ENCODE assay signal across 8 mouse cellular contexts in genomic region chr1:170554939-170555293, GRCm38 (mm10). TPM values are rescaled to one million over a fixed set of nuclear protein-coding genes. Genes with fewer than 3 reads are reported as not detected.
DNase-seq lines count a peak whose midpoint lies in the region; ATAC-seq and TF ChIP-seq lines count a peak whose summit lies in the region.

No protein-coding gene starts in this region.

- H3K4me3 ChIP-seq in kidney, embryonic 14.5 days (ENCODE audit: low read length), result no peak overlapping the region
- no peak overlapping the region for H3K4me3 ChIP-seq in heart, adult 2 months
- no peak overlapping the region for H3K4me3 ChIP-seq in layer of hippocampus, adult 2 months
- no peak overlapping the region for H3K4me3 ChIP-seq in stomach, postnatal 0 days (ENCODE audit: low read depth, low read length)
- H3K4me3 ChIP-seq in midbrain, embryonic 14.5 days (replicated peaks; ENCODE audit: low read depth, low read length), result no peak overlapping the region

- no peaks in the 10 kb centered on the region for H3K79me2 ChIP-seq in heart, adult 2 months (replicated peaks; ENCODE audit: control insufficient read depth, insufficient read depth, low read length)

- no peaks in the 10 kb centered on the region for H3K9me3 ChIP-seq in kidney, embryonic 14.5 days (ENCODE audit: control insufficient read depth, low read length)
- no peaks in the 10 kb centered on the region for H3K9me3 ChIP-seq in stomach, postnatal 0 days (ENCODE audit: control insufficient read depth, low read length)
- no peaks in the 10 kb centered on the region for H3K9me3 ChIP-seq in midbrain, embryonic 14.5 days (ENCODE audit: control insufficient read depth, low read length)

- TF ChIP-seq CTCF in heart, adult 2 months (IDR thresholded peaks at IDR 0.05), result no peak
- TF ChIP-seq CTCF in layer of hippocampus, adult 2 months (conservative IDR thresholded peaks at IDR 0.05), result no peak
- TF ChIP-seq CTCF in stomach, postnatal 0 days (IDR thresholded peaks at IDR 0.05; ENCODE audit: low read depth), result no peak

- TF ChIP-seq EP300 in heart, adult 2 months (IDR thresholded peaks at IDR 0.05; ENCODE audit: insufficient read depth, low read depth, low read length), result peak; percentile 56; the same call in 1 of the 2 replicates
- no peak for TF ChIP-seq EP300 in stomach, postnatal 0 days (optimal IDR thresholded peaks at IDR 0.05)

- no peak overlapping the region for H3K4me2 ChIP-seq in kidney, embryonic 14.5 days (replicated peaks; ENCODE audit: low read depth, low read length)
- no peak overlapping the region for H3K4me2 ChIP-seq in stomach, postnatal 0 days (replicated peaks; ENCODE audit: low read depth)
- no peak overlapping the region for H3K4me2 ChIP-seq in midbrain, embryonic 14.5 days (ENCODE audit: low read length)

- no peak for ATAC-seq in kidney, embryonic 14.5 days (ENCODE audit: low FRiP score, low TSS enrichment)
- peak; percentile 63 for ATAC-seq in stomach, postnatal 0 days (ENCODE audit: low FRiP score, low TSS enrichment)
- ATAC-seq in midbrain, embryonic 14.5 days (ENCODE audit: low FRiP score, low TSS enrichment), result no peak

- intact Hi-C loops in heart, adult 2 months (cut with DNase I), result no loop called here

- no peaks in the 10 kb centered on the region; the same call in 1 of the 2 replicates for H3K36me3 ChIP-seq in kidney, embryonic 14.5 days (ENCODE audit: control insufficient read depth, insufficient read depth, low read length)
- H3K36me3 ChIP-seq in heart, adult 2 months (ENCODE audit: control insufficient read depth, insufficient read depth, low read length), result no peaks in the 10 kb centered on the region
- no peaks in the 10 kb centered on the region for H3K36me3 ChIP-seq in stomach, postnatal 0 days (ENCODE audit: control insufficient read depth, insufficient read depth, low read length)
- H3K36me3 ChIP-seq in midbrain, embryonic 14.5 days (ENCODE audit: control insufficient read depth, insufficient read depth, low read length), result no peaks in the 10 kb centered on the region

- WGBS in kidney, embryonic 14.5 days, result 80% methylated on average over 3 of the region's 3 CpGs
- WGBS in heart, adult 2 months, result 13% methylated on average over 3 of the region's 3 CpGs
- WGBS in stomach, postnatal 0 days, result 20% methylated on average over 3 of the region's 3 CpGs
- 85% methylated on average over 3 of the region's 3 CpGs for whole genome bisulfite sequencing in midbrain, embryonic 14.5 days

- TF ChIP-seq POLR2A in heart, adult 2 months (IDR thresholded peaks at IDR 0.05; ENCODE audit: insufficient read depth, low read depth, low read length), result no peak

- H3K9ac ChIP-seq in kidney, embryonic 14.5 days (ENCODE audit: low read depth, low read length), result no peak overlapping the region
- no peak overlapping the region for H3K9ac ChIP-seq in heart, adult 2 months (ENCODE audit: low read depth, low read length)
- no peak overlapping the region for H3K9ac ChIP-seq in stomach, postnatal 0 days (ENCODE audit: low read length)
- H3K9ac ChIP-seq in midbrain, embryonic 14.5 days (replicated peaks; ENCODE audit: low read length), result no peak overlapping the region

- no peaks in the 10 kb centered on the region for H3K27me3 ChIP-seq in kidney, embryonic 14.5 days (ENCODE audit: control insufficient read depth, insufficient read depth, low read length)
- H3K27me3 ChIP-seq in heart, adult 2 months (ENCODE audit: control insufficient read depth, insufficient read depth, low read length), result no peaks in the 10 kb centered on the region
- H3K27me3 ChIP-seq in stomach, postnatal 0 days (ENCODE audit: control insufficient read depth, insufficient read depth, low read length), result no peaks in the 10 kb centered on the region
- no peaks in the 10 kb centered on the region for H3K27me3 ChIP-seq in midbrain, embryonic 14.5 days (ENCODE audit: control insufficient read depth, insufficient read depth, low read length)

- no peaks in the 10 kb centered on the region for H3K4me1 ChIP-seq in kidney, embryonic 14.5 days (ENCODE audit: control insufficient read depth, insufficient read depth, low read length)
- H3K4me1 ChIP-seq in heart, adult 2 months (ENCODE audit: control insufficient read depth, insufficient read depth, low read length), result peaks cover 7% of the 10 kb centered on the region
- H3K4me1 ChIP-seq in stomach, postnatal 0 days (replicated peaks; ENCODE audit: control insufficient read depth, insufficient read depth), result no peaks in the 10 kb centered on the region
- no peaks in the 10 kb centered on the region for H3K4me1 ChIP-seq in midbrain, embryonic 14.5 days (ENCODE audit: control insufficient read depth, insufficient read depth, low read length)

- H3K27ac ChIP-seq in kidney, embryonic 14.5 days (ENCODE audit: low read depth, low read length), result no peak overlapping the region
- H3K27ac ChIP-seq in heart, adult 2 months, result peak overlapping the region; percentile 32
- H3K27ac ChIP-seq in layer of hippocampus, adult 2 months, result peak overlapping the region; percentile 84
- H3K27ac ChIP-seq in stomach, postnatal 0 days (replicated peaks), result no peak overlapping the region
- no peak overlapping the region for H3K27ac ChIP-seq in midbrain, embryonic 14.5 days (replicated peaks; ENCODE audit: low read depth, low read length)

- DNase-seq in kidney, adult 11 months, result peak; percentile 68
- DNase-seq in cerebellum, adult 9-11 months, result peak; percentile 47
- DNase-seq in heart, adult 2 months, result peak; percentile 78 to 89
- DNase-seq in layer of hippocampus, adult 2 months (ENCODE audit: low spot score in 2 of 2), result peak; percentile 87 to 92
- DNase-seq in lung, postnatal 14 days, result peak; percentile 87
- DNase-seq in stomach, postnatal 0 days (ENCODE audit: low spot score), result peak; percentile 61
- DNase-seq in midbrain, embryonic 14.5 days, result no peak

RNA-seq across cellular contexts. Expression of gene Nos1ap, which starts 34.7 kb away (rescaled TPM):
- 13.9 and 16.6 TPM in 2 replicates for polyA plus RNA-seq in kidney, embryonic 14.5 days (2014; fragmentation: Nextera tagmentation; extraction: Ambion mirVana)
- 10 to 100 TPM; 22.0 to 24.0 TPM for total RNA-seq in heart, adult 2 months (2021)
- 10.7 and 11.5 TPM in 2 replicates for polyA plus RNA-seq in heart, adult 2 months (2012; rRNA removed)
- total RNA-seq in layer of hippocampus, adult 2 months (2021), result 100 to 1,000 TPM; 207 to 209 TPM
- polyA plus RNA-seq in stomach, postnatal 0 days (2015; fragmentation: Nextera tagmentation; extraction: Ambion mirVana), result 6.8 and 8.0 TPM in 2 replicates
- 13.0 and 16.9 TPM in 2 replicates for polyA plus RNA-seq in midbrain, embryonic 14.5 days (2014; fragmentation: Nextera tagmentation; extraction: Ambion mirVana)

Comparison
In these comparisons a context has a peak if more than half of its experiments do, and no peak if none do; other contexts are left out.
1. H3K27ac ChIP-seq: peak in heart, adult 2 months (single experiment) and layer of hippocampus, adult 2 months (single experiment); none in kidney, embryonic 14.5 days (single experiment), stomach, postnatal 0 days (single experiment) and midbrain, embryonic 14.5 days (single experiment).